Mouse (Mus musculus): ENCODE results near the gene Iqgap1.
A peak's percentile ranks its signal among the peaks of the same experiment; 100 is the strongest.

Iqgap1 gene

DNA sequence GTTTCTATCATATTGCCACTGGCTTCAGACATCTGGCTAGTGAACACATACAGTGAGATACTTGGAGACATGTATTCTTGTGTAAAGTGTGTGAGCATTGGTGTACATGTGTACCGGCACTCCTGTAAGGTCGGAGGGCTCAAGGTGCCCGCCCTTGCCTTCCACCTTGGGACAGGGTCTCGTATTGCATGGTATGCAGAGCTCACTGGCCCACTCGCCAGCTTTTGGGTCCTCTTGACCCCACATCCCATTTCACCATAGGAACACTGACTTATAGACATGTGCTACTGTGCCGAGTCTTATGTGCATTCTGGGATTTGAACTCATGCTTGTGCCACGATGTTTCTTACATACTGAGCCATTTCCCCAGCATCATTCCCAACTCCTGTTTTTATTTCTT, 115.4 kb downstream of the Iqgap1 start:
- DNase-seq = no peak

DNA sequence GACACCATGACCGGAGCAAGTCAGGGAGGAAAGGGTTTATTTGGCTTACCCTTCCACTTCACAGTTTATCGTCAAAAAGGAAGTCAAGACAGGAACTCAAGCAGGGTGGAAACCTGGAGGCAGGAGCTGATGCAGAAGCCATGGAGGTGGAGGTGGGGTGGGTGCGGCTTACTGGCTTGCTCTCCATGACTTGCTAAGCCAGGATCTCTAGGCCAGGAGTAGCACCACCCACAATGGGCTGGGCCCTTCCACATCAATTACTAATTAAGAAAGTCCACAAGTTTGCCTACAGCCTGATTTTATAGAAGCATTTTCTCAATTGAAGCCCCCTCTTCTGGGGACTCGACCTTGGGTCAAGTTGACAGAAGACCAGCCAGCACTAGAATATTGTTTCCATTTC, 121.7 kb downstream of the Iqgap1 start:
- DNase-seq = no peak

DNA sequence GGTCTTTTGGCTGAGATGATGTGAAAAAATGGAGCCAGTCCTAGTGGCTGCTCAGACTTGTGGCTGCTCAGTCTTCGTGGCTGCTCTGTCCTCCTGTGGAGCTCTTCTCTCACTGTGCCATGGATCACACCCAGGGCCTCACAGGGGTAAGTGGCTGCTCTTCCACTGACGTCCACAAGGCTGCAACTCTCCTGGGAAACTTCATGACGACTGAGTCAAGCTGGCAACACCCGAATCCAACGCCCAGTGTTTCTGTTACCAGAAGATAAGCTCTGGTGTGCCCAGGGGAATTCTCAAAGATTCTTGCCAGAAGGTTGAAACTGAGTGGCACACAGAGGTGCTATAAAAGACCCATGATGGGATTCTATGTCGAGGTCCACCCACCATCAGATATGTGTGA, 123.3 kb downstream of the Iqgap1 start:
- no peak for DNase-seq

DNA sequence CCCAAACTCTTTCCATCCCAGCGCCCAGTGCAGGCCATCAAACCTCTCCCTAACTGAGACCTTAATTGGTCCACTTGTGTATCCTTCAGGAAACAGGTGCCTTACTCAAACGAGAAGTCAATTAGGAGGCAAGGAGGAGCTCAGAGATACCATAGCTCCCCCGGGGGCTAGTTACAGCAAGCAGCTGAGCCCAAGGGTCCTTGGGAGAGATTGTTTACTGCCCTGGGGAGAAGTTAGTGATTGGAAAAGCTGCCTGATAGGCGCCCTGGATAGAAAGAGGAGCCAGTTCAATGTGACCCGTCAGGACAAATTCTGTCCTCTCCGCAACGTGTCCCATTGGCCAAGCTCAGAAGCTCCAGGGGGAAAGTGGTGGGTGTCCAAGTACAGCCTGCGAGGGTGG, 126.1 kb downstream of the Iqgap1 start:
- DNase-seq = no peak

DNA sequence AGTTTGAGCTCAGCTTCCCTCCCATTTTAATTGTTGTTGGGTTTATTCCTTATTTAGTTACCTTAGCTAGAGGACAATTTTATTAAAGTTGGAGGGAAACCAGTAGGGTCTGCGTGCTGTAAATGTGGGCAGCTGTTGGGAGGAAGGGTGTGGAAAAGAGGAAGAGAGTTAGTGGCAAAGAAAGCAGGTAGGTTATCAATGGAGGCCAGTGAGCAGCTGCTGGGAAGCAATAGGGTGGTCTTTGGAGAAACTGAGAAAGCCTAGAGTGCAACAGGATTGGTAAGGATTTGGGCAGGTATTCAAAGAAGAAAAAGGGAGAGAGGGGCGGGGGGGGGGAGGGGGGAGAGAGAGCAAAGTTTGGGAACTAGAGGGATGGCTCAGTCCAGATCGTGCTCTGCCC, 126.8 kb downstream of the Iqgap1 start:
- no peak for DNase-seq

DNA sequence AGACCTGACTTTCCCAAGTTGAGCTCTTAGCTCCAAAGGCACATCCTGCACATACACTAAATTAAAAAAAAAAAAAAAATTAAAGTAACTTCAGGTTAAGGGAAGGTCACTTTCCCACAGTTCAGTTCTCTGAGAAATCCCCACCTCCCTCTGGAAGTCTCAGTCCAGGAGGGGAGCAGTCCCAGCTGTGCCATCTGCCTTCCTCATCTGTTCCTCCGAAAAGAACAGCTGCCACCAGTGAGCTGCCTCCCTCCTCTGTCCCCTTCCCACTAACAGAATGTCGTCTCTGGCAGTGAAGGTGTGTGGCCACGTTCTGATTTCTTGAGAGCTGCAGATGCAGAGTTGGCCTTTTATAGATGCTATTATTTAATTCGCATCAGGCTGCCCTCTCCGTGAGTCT, 127.9 kb downstream of the Iqgap1 start:
- no peak for DNase-seq

DNA sequence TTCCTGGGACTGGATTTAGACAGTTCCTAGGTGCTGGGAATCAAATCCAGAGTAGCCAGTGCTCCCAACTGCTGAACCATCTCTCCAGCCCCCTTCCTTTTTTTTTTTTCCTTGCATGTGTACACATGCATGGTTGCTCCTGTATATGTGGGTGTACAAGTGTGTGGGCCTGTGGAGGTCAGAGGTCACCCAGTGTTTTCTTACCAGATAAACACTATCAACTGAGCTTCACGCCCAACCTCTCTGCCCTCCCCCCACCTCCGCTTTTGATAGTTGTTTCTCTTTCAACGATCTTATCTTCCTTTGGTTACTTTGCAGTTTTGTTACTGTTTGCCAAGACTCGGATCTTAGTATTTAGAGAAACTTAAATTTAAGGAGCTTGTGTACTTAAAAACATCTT, 128.9 kb downstream of the Iqgap1 start:
- DNase-seq = no peak

DNA sequence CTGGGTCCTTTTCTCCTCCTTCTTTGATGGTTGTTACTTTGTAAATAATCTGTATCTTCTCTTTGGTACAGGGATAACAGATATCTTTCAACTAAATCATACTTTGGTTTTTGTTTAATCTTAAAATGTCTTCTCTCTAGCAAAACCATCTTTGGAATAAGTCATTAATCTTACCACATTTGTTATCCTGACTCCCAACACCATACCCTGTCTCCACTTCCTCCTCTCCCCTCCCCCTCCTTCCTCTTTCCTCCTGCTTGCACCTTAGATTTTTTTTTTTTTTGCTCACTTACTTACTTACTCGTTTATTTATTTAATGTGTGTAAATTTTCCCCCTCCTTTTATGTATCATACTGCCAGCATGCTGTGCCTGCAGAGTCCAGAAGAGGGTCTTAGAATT, 129.4 kb downstream of the Iqgap1 start:
- DNase-seq = no peak

DNA sequence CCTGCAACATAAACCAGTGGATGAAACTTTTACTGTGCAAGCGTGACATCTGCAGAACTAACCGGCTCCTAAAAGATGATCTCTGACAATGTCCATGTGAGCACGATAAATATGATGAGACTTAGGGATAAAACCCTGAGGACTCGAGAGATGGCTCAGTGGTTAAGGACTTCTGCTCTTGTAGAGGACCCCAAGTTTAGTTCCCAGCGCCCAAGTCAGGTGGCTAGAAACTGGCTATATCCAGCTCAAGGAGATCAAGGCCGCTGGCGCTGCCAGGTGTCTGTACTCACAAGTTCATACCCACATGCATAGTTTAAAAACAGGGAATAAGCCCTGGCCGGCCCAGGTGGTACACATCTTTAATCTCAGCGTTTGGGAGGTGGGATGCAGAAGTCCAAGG, 133.3 kb downstream of the Iqgap1 start:
- DNase-seq = no peak

DNA sequence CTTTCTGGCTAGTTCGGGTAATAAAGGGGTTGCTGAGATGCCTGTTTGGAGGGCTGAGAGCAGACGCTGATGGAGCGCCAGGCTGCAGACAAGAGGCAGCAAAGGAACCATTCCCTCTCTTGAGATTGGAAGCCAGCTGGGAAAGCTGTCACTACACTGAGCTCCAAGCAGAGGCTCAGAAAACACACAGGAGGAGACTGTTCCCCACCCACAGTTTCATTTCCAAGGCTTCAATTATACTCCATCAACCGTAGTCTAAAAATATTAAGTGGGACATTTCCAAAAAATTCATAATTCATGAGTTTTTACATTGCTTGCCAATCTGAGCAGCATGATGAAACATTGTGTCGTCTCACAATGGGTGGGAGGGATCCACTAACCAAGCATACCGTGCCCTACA, 134.6 kb downstream of the Iqgap1 start:
- DNase-seq = no peak

DNA sequence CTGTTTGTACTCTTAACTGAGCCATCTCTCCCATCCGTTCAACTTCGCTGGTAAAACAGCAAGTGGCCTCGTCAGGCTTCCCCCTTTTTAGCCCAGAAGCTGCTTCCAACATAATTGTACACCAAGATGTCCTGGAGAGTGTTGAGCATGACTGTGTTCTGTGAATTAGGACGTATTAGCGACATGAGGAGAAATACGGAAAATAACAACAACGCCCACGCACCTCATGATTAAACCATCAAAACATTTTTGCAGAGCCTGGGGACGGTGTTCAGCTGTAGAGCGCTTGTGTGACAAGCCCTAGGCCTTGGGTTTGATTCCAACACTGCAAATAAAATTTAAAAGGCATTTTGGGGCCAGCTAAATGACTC, 136.6 kb downstream of the Iqgap1 start:
- DNase-seq = no peak

DNA sequence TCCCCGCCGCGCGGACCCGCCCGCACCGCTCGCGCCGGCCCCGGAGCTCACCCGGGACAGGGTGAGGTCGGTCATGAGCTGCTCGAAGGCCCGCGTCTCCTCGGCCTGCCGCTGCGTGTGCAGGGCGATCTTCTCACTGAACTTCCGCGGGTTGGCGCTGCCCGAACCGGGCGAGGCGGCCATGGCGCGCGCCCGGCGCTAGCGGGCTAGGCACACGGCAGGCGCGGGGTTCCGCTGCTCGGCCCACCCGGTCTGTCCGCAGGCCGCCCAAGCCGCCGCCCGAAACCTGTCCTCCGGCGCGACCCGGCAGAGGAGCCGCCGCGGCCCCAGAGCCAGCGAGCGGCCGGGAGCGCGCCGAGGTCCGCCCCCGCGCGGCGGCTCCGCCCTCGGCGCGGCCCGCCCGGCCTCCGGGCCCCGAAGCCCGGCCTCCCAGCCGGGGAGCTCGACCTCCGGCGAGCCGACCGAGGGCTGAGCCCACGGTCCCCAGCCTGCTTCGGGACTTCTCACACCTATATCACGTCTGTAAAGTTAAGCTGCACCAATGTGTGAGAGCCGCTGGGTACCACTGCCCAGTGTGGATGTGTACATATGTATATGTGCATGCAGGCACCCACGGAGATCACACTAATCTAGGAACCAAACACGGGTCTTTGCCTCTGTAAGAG, 137.1 kb downstream of the Iqgap1 start, which contains the start of gene Crtc3:
Gene Crtc3, minus strand, starts transcription at position 322 of the 665 bp plus-strand sequence.
- peak; percentile 42 to 47 for DNase-seq

DNA sequence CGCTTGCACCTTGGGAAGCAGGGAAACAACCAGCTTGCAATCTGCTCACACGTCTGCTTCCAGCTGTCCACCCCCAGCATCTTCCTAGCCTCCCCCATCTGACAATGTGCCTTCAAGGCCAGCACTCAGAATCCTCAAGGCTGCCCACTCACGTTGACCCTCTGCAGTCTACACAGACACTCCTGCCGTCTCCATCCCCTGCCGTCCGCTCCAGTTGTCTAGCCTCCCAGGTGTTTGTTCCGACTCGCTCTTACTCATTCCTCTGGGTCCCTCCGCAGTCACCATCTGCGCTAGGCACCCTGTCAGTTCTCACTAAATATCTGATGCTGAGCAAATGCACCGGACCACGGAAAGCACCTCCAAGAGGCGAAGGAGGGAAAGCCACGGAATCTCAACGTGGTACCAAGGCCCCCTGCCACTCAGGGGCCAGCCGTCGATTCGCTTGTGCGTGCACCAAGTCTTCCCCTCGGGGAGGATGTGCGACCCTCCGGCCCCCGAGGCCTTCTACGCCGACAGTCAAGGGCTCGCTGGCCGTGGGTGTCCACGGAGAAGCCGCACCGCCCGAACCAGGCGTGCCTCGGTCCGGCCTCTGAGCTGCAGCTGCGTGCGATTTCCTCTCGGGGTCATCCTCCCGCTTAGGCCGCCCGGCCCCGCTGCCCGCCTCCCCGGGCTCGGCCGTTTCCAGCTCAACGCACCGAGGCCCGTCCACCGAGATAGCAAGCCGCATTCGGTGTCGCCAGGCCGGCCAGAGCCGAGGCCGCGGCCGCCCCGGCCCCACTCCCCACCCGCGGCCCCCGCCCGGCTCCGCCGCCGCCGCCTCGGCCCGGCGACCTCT, 137.8 kb downstream of the Iqgap1 start:
- DNase-seq = peak; percentile 30 to 44

DNA sequence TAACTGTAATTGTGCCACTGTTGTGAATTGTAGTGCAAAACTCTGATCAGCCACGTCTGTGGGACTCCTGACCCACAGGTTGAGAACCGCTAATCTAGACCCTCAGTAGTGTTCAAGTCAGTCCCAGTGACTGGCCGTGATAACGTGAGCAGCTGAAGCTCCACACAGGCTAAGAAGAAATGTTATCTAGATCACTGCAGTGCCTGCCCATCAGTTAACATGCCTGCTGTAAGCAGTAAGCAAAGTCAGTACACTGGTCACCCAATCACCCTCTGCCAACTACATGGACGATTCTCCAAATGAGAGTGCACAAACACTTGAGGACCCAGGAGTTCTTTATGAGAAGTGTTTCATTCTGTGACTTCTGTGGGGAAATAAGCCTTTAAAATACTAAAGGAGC, 140.1 kb downstream of the Iqgap1 start:
- DNase-seq = no peak

DNA sequence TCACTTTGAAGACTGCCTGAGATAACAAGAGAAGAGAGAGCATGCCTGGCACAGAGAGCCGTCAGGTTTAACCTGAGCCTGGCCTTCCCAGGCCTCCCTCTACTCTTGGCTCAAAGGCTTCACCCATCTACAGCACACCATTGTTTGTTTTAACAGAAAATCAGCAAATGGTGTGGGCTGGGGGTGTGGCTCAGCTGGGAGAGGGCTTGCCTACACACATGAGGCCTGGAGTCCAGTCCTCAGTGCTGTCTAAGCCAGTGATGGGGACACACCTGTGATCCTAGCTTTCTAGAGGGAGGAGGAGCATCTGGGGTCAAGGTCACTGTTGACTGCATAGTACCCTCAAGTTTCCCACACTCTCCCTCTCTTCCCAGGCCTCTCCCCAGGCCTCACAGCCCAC, 143.1 kb downstream of the Iqgap1 start:
- no peak for DNase-seq

DNA sequence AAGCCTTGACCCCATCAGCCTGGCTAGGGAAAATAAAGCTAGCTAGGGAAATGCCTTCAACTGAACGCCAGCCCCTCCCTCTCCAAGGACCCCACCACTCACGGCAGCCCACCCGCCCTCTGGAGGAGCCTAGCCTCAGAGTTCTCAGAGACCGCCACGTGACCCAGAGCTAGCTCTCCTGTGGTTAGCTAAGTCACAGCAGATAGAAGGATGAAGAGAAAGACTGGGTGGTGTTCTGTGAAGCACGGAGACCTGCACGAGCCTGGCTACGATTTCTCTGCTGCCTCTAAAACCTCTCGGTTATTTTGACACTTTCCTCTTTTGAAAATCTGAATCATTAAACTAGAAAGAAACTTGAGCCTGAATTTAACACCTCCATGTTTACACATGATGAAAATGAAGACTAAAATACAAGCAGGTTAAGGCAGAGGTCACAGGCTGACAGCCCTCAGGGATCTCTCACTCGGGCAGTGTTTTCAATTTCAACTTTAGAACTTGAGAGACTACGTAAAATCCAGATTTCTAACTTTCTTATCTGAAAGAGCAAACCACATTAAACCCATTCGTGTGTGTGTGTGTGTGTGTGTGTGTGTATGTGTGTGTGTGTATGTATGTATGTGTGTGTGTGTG, 145.4 kb downstream of the Iqgap1 start:
- DNase-seq = peak; percentile 50 to 61

DNA sequence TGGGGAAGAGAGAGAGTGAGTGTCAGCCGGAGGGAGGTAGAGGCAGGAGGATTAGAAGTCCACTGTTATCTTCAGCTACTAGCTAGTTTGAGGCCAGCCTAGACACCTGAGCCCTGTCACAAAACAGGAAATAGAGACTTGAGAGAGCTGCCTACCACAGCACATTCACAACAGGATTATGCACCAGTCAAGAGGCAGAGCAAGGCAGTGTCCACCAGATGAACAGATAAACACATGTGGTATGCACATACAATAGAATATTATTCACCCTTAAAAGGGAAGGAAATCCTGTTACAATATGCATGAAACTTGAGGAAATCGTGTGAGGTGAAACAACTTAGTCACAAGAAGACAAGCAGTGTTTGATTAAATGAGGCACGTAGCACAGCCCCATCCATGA, 153.5 kb downstream of the Iqgap1 start:
- DNase-seq = no peak

DNA sequence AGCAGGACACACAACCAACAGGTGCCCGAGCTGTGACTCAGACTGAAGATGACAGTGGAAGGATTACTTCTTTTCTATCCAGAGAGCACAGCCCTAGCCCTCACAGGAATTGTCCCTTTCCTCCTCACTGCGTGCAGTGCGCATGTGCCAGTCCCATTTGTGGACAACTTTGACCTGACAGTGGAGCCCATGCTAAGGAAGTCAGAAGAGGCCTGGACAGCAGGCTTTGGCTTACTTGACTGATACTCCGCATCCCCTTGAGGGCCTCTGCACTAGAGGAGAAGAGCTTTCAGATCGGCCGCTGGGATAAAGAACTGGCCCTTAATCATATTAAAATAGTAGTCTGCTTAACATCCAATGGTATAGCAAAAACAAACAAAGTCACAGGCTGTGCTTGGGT, 154.9 kb downstream of the Iqgap1 start:
- no peak for DNase-seq

DNA sequence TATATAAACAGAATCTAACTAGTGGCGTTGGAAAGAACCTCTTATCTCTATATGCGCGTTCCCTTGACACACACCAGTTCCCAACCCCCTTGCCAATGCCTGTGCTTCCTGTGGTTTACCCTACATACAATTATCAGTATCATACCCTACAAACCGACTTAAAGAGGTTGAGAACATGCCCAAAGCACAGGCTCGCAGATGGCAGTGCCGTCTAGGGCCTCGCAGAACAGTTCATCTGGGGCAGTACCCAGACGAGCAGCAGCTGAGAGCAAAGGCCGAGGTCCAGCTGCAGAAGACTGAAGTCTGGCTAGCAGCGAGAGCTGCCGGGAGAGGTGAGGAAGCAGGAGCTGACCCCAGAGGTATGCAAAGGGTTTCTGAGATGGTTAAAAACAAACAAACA, 158.6 kb downstream of the Iqgap1 start:
- peak in 1 of 2 experiments; percentile 39 for DNase-seq

DNA sequence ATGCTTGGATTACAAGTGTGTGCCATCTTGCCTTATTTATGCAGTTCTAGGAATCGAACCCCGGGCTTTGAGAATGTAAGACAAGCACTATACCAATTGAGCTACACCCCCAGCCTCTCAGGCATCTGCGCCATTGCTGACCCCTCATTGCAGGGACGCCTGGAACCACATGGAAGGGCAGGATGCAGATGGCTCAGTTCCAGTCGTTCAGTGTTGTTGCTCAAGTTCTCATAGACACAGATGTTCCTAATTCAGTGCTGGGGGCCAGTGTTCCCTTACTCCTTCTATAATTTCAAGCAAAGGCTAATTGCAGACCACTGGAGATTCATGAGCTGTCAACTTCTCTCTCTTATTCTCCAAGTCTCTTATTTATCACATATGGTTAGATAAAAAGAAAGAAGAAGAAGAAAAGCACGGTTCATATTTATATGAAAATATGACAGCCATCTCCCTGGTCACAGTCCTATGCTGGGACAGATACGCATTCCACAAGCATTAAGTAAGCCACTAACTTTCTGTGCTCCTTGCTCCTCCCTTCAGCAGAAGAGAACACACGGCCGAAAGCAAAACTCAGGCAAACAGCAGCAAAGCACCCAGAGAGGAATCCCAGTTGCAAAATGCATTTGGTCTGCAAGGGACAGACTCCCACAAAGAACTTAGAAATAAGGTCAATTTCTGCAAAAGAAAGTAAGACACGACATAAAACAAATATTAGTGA, 159.4 kb downstream of the Iqgap1 start:
- DNase-seq = no peak
